Mouse (Mus musculus): ENCODE data around the gene Zfp523. TPM values are rescaled to one million over a fixed set of nuclear protein-coding genes. Genes with fewer than 3 reads are reported as not detected.
"Not testable (repeated sequence)": the region's sequence is repeated elsewhere in the genome, so short reads cannot be mapped to it uniquely, and the experiment has no call there.

Zfp523 gene
- total RNA-seq, 2 experiments from 2014 or later = 15.8 to 16.7 TPM

DNA sequence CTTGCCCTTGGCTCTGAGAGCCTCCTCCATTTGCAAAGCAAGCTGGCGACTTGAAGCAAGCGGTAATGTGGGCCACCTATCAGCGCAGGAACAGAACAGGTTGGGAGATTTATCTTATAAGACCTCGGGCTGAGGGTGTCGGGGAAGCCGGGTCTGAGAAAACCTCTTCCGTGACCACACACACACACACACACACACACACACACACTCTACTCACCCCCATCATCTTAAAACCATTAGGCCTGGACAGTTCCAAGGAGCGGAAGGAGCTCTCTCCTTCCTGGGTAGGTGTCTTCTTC is 31.3 kb downstream of the Zfp523 start:
- no peak for DNase-seq (ENCODE audit: low spot score)

DNA sequence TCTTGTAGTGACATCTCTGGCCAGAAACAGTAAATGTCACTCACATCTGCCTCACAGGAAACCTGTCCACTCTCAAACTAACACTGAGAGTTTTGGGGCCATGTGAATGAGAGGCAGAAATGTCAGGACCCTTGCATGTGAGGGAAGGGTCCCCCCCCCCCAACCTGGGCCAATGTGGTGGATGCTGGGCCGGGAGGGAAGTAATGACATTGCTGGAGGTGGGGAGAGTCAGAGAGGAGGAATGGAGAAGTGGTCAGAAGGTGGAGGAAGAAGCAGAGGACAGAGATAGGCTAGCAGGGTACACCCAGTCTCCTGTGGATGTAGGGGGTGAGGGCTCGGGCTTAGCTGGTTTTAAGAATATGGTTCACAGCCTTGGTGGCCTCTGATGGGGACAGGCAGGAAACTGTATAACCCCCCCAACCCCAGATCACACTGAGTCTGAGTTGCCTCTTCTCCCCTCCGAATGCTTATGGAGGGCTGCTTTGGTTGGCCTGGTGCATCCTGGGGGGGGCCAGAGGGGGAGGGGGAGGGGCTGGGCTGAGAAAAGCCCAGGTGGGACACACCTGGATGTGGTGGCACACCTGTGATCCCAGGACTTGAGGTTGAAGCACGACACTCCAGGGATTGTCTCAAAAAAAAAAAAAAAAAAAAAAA is 32.7 kb downstream of the Zfp523 start:
- no peak for DNase-seq (ENCODE audit: low spot score)

DNA sequence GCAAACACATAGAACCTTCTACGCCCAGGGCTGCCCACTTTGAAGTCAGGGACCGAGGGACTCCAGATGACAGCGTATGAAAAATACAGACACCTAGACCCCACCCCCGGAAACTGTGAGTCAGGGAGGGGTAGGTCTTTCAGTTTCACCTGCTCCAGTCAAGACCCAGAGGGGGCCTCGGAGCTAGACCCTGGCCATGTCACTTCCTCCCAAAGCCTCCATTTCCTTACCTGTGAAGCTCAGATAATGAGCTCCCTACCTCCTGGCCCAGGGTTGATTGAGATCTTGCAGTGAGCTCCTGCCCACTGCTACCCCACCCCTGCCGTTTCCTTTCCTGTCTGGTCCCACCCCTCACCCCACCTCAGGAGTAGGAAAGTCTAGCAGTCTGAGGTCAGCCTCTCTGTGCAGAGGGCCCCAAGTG is 35.0 kb downstream of the Zfp523 start:
- no peak for DNase-seq (ENCODE audit: low spot score)

DNA sequence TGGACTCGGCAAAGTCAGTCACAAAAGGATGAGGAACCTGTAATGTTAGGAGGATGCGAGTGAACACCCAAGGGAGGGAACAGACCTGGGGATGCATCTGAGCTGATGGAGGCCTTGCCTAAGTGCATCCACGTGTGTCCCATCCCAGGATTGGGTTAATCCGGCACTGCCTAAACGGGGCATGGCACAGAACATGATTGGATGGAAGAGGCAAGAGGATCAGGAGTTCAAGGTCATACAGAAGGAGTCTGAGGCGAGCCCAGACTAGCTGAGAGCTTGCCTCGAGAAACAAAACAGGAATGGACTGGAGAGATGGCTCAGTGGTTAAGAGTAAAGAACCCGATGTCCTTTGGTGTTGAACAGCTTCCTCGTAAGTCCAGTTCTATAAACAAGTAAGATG is 35.5 kb downstream of the Zfp523 start:
- DNase-seq (ENCODE audit: low spot score) = no peak

DNA sequence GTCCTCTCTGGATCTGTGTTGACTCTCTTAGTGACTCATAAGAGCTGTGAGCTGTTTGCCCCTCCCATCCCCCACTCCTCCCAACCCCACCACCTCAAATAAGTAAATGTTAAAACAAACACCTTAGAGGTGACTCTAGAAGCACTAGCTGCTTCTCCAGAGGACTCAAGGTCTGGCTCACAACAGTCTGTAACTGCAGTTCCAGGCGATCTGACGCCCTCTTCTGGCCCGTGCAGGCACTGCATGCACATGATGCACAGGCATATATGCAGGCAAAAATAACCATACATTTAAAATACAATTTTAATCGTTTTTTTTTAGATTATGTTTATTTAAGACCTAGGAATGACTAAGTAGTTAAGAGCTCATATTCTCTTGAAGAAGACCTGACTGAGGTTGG is 36.3 kb downstream of the Zfp523 start:
- DNase-seq (ENCODE audit: low spot score) = no peak

DNA sequence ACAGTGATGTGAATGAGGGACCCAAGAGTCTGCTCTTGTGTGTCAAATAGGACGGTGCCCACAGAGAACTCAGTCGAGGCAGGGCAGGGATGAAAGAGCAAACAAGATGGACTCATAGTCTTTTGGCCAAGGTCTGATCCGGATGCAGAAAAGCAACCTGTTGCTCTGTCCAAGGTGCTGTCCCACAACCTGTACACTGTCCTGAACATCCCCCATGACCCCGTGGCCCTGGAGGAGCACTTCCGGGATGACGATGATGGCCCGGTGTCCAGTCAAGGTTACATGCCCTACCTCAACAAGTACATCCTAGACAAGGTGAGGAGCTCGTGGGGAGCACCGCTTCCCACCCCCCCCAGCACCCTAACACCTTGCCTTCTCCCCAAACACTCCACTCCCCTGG is 39.9 kb downstream of the Zfp523 start:
- DNase-seq (ENCODE audit: low spot score) = no peak

DNA sequence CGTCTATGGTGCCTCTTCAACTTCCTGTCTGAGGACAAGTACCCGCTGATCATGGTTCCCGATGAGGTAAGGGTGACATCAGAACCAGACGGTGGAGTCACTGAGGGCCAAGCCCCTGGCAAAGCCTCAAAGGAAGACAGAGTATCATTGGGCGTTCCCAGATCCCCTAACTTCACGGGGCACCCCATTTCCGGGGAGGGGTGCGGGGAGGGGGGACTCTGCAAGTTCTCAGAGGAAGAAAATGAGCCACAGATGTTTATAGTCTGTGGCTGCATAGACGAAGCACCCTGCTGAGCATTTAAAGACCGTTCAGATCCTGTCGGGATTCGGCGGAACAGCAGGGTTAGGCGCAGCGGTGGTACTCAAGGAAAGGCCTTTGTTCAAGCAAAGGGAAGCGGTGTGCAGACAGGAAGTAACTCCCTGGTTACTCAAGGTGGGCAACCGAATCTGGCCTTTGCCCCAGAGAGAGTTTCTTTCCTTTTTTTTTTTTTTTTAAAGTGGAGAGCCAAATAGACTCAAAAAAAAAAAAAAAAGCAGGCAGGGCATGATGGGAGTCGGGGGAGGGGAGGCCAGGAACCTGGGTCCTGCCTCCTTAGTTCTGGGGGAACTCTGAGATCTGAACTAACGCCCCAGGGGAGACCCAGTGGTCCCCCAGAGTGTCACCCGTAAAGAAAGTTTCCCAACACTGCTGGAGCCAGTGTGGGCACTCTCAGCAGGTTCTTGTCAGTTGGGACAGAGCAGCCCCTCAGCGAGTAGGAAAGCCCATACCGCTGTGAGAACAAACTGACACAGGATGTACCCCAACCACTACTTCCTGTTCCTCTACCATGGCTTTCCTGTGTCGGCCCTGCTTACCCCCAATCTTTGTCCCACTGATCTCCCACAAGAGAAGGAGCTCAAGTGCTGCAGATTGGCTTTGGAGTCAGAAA is 41.1 kb downstream of the Zfp523 start:
- DNase-seq (ENCODE audit: low spot score) = no peak

DNA sequence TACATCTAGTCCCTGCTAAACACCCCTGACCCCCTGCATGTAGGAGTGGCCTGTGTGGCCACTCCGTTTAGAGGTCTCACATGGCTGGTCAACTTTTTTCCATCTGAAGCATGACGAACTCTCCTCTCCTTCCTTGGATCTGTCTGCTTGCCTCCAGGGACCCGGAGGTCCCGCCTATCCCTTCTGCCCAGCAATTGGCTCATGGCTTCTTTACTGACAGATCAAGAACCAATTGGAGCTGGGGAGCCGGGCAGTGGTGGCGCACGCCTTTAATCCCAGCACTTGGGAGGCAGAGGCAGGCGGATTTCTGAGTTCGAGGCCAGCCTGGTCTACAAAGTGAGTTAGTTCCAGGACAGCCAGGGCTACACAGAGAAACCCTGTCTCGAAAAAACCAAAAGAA is 45.5 kb downstream of the Zfp523 start:
- DNase-seq (ENCODE audit: low spot score) = not testable (repeated sequence)

DNA sequence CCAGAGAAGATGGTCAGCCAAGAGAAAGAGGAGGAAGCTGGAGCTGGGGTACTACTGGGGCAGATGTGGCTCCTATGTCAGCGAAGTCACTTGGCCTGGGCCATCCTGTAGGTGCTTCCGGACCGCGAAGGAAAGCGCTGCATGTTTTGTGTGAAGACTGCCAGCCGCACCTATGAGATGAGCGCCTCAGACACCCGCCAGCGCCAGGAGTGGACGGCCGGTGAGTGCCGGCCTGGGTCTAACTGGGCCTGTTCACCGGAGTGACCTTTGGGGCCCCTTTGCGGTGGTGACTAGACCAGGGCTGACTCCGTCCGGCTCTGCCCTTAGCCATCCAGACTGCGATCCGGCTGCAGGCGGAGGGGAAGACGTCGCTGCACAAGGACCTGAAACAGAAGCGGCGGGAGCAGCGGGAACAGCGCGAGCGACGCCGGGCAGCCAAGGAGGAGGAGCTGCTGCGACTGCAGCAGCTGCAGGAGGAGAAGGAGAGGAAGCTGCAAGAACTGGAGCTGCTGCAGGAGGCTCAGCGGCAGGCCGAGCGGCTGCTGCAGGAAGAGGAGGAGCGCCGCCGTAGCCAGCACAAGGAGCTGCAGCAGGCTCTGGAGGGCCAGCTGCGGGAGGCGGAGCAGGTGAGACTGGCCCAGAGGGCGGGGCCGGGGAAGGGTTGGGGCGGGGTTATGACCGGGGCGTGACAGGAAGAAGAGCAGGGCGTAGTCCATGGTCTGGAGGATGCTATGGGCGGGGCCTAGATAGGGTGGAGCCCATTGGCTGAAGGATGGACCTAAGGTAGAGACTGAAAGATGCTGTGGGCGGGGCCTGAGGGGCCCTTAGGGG is 46.8 kb downstream of the Zfp523 start:
- DNase-seq (ENCODE audit: low spot score) = peak; percentile 95

DNA sequence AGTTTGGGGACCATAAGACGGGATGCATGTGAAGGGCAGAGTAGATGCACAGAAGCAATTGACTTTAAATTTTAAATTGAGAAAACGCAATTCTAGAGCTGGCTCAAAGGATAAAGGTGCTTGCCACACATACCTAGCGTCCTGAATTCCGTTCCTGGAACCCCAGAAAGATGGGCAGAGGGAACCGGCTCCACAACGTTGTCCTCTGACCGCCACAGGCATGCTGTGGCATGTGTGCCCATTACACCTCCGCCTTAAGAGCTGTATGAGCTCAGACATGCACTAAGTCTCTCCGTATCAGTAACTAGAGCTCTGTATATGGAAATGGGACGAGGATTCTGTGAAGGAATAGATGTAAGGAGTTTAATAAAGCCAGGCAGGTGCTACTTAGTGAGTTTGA is 47.7 kb downstream of the Zfp523 start:
- no peak for DNase-seq (ENCODE audit: low spot score)

DNA sequence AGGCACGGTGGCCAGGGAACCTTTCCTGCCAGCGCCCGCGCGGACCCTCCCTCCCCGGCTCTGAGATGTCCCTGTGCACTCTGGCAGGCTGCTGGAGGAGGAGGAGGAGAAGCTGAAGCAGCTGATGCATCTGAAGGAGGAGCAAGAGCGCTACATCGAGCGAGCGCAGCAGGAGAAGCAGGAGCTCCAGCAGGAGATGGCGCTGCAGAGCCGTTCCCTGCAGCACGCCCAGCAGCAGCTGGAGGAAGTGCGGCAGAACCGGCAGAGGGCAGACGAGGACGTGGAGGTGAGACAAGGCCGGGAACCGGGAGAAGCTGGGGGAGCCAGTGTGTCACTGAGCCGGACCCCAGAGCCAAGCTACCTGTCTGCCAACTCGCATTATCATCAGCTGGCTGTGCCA is 49.1 kb downstream of the Zfp523 start:
- DNase-seq (ENCODE audit: low spot score) = peak; percentile 93

DNA sequence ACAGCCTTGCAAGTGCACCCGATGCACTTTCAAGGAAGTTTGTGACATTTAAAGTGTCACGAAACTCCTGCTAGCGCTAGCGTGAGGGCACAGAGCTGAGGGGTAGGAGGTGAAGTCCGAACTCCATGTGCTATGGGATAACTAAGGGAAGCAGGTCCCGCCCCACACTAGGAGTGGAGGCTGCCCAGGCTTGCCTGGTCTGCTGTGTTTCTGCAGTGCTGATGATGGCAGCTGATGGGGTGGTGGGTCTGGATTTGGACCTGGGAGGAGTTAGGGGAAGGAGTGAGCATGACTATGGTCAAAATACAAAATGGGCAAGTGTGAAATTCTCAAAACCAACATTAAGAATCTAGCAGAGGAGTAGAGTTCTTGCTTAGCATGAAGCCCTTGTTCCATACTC is 53.6 kb downstream of the Zfp523 start:
- DNase-seq (ENCODE audit: low spot score) = no peak

DNA sequence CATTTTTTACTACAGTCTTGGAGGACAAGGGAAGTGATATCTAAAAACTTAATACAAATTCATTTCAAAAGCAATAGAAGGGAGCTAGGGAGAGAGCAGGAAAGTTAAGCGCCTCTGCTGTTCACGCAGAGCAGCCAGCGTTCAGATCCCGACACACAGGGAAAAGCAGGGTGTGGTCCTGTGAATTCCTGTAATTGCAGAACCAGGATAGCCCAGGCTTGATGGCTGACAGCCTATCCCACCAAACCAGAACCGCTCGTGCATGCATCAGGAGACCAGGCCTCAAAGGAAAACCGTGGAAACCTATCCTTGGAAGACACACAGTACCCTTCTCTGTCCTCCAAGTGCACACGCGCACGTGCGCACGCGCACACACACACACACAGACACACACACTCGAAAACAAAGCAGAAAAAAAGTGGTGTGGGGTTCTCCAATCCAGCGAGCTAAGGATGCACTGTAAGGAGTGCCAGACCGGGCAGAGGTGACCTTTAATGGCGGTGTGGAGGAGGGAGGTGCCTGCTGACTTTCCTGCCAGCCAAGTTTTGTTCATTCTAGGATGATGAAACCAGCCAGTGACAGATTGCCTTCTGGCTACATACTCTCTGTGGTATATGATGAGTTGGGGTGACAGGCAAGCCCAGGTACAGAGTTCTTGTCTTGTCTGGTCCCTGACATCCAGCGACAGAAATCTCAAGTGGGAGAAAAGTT is 54.3 kb downstream of the Zfp523 start:
- no peak for DNase-seq (ENCODE audit: low spot score)

DNA sequence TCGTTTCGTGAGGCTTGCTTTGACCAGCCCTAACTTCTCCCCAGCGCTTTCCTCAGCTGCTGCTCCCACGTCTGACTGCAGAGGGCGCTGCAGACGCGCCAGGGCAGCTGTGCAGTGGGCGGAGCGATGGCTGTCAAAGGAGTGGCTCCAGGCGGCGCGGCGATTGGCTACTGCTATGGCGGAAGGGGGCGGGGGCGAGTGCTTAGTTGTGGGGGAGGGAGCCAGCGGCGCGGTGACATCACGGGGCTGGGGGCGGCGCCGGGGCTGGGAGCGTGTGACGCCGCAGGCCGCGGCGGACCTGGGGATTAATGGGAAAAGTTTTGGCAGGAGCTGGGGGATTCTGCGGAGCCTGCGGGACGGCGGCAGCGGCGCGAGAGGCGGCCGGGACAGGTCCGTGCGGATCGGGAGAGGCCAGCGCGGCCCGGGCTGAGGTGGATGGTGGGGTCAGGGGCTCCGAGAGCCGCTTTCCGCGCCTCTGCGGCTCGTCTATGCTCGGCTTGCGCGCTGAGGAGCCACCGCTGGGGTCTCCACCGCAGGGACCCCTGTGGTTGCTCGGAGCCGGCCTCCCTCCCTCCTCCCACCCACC is 55.6 kb downstream of the Zfp523 start, which contains the start of gene Ppard:
Gene Ppard (plus strand): TSS at position 226 of the 586 bp plus-strand sequence.
- DNase-seq (ENCODE audit: low spot score) = peak; percentile 98

DNA sequence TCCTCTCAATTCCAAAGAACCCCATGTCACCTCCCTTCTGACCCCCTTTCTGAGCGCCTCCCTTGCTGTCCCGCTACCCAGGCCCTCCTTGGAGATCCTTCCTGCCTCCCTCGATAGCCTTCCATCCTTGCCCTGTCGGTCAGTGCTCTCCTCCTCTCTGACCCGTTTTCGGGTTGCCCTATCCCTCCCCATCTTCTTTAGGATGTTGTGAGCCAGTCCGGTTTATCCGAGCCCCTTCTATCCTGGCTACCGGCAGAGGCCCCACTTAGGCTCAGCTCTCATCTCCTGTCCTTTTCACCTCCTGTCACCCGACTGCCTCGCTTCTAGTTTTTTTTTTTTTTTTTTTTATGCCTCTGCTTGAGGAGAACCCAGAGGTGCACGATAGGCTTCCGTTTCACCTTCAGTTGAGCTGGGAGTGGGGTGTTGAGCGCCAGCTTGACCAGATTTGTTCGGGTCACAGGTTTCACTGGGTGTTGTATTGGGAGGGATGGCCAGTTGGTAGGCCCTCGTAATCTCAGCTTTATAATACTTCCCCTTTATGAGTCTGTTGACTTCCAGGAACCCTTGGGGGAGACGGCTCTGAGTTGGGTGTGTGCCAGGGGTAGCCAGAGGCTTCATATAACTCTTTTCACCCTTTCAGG is 56.3 kb downstream of the Zfp523 start:
- DNase-seq (ENCODE audit: low spot score) = peak; percentile 31

DNA sequence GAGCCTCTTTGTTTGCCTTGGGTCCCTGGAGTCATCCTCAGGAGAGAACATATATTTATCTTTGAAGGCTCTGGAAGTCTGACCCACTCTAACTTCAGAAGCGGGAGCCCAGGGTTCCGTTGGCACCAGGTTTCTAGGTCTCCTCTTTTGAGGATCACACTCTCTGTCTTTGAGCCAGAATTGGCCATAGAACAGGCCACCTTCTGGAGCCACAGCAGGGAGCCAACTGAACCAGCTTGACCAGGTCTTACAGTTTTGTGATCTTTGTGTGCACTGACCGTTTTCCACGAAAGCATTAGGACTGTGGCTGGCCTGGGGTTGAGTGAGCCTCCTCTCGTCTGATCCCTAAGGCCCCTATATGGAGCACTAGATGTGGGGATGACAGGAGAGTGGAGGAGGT is 57.7 kb downstream of the Zfp523 start:
- DNase-seq (ENCODE audit: low spot score) = no peak

DNA sequence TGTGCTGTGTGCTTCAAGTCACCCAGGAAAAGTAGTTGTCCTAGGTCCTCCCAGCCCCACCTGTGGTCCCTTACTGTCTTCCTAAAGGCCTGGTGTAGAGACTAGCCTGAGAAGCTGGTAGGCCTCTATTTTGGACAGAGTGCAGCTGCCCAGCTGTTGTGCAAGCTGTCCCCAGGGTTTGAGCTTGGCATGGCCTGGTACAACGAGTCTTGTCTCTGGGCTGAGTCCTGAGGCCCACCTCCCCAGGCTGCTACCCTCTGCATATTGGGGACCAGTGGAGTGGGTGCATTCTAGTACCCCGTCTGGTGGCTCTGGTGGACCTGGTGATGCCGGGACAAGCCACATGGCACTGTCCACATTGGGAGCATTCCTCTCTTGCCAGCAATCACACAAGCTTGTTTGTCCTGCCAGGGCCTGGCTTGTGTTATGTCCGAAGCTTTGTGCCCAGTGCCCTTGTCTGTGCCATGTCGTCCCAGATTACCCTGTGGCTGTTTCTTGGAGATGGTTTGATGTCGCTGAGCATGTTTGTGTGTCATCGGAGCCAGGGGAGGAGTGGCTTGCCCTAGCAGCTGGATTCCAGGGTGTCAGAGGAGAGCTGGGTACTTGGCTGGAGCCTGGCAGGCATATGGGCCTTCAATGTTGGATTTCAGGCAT is 59.2 kb downstream of the Zfp523 start:
- DNase-seq (ENCODE audit: low spot score) = peak; percentile 85

DNA sequence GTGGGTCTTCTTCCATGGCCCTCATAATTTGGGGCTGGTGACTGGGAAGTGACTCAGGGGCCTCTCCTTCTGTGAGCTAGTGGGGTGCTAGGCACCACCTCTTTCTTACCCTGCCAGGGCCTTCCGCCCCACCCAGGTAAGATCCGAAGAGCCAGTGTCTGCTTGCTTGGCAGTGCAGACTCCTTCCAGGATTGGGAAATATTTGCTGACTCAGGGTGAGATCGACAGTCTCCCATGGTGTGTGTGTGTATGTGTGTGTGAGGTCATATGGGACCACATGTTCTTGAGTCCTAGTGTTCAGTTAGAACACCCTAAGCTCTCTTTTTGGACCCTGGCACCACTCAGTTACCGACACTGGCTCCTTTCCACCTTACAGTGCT is 59.7 kb downstream of the Zfp523 start:
- DNase-seq (ENCODE audit: low spot score) = no peak

DNA sequence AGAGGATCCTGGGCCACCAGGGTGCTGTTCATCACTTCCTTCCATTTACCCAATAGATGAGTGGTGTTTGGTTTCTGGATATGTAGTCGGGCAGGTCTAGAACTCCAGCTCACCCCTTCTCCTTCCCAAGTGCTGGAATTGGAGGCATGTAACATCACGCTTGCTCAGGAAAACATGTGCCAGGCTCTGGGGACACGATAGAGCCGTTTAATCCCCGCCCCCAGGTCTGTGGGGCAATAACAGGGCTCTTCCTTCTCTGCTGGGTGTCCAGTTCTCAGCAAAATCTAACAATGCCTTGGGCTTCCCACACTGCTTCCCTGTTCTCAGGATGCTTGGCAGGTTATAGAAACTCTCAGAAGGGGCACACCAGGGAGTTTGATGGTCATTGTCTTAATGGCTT is 60.4 kb downstream of the Zfp523 start:
- no peak for DNase-seq (ENCODE audit: low spot score)

DNA sequence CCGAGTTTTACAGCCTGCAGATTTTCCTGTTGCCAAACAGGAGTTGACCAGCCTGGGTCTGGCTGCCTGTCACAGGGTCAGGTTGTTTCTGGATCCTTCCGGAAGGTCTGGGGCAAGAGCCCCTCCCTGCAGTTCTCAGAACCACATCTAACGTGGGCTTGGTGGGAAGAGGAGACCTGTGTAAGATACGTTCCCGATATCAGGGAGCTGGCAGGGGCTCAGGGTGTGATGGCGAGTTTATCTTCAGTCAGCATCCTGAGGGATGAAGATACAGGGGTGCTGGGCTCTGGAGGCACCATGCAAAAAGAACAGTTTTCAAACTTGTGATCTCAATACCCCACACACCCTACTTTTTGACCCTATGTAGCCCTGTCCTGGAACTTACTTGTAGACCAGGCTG is 60.9 kb downstream of the Zfp523 start:
- DNase-seq (ENCODE audit: low spot score) = no peak

All from gastrocnemius, adult 18-20 months (tissue).